Comparison of ENCODE assay signal across 30 mouse cellular contexts in the genomic region with DNA sequence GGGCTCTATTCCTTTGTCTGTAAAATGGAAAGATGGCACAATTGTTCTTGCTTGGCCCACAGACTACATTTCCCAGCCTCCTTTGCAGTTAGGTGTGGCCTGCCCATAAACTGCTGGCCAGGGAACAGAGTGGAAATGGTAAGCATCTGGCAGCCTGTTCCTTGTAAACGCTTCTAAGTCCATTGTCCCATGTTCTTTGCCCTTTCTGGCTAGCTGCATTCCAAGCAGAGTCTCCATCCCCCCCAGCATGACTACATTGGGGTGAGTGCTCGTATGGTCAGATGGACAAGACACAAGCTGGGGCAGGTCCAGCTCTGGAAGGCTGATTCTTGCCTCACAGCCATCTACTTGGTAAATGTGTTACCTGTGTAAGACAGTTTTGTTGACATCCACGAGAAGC. TPM values are rescaled to one million over a fixed set of nuclear protein-coding genes. Genes with fewer than 3 reads are reported as not detected.
DNase-seq lines count a peak whose midpoint lies in the region; ATAC-seq and TF ChIP-seq lines count a peak whose summit lies in the region.
"Had no signal": no experiment of that assay in that cellular context is flagged by ENCODE, and none has a peak within 500 bp of the region (broad histone marks: within the 10 kb centered on the region; RNA-seq: fewer than 3 reads in every experiment).

No protein-coding gene starts in this region.

- no peaks in the 10 kb centered on the region for H3K79me2 ChIP-seq in MEL (ENCODE audit: control insufficient read depth, insufficient read depth, low read length, poor library complexity)

- no peak for TF ChIP-seq EP300 in MEL (IDR thresholded peaks at IDR 0.05; ENCODE audit: low read depth in 1 of 2, low read length in 2 of 2)

- H3K36me3 ChIP-seq in kidney, embryonic 15.5 days: peaks cover 8% of the 10 kb centered on the region
- no peaks in the 10 kb centered on the region for H3K36me3 ChIP-seq in MEL (ENCODE audit: control insufficient read depth in 1 of 2, insufficient read depth in 2 of 2, low read length in 2 of 2)
- H3K36me3 ChIP-seq in kidney, postnatal 0 days (ENCODE audit: insufficient read depth, low read length): peaks cover 6% of the 10 kb centered on the region; the same call in 1 of the 2 replicates

- H3K27me3 ChIP-seq in kidney, embryonic 15.5 days: no peaks in the 10 kb centered on the region
- no peaks in the 10 kb centered on the region for H3K27me3 ChIP-seq in MEL (ENCODE audit: control insufficient read depth in 1 of 2, insufficient read depth in 2 of 2, low read length in 2 of 2)
- no peaks in the 10 kb centered on the region for H3K27me3 ChIP-seq in kidney, postnatal 0 days (ENCODE audit: insufficient read depth, low read length)
- H3K27me3 ChIP-seq: forebrain, embryonic 13.5 days; heart, embryonic 12.5 days; neural tube, embryonic 13.5 days had no signal

- WGBS in kidney, embryonic 15.5 days: 72% methylated on average over 3 of the region's 3 CpGs
- WGBS in kidney, postnatal 0 days: 65% methylated on average over 3 of the region's 3 CpGs
- WGBS in large intestine, adult 2 months: 29% methylated on average over 3 of the region's 3 CpGs

- no peak for ATAC-seq in kidney, embryonic 15.5 days (replicated peaks; ENCODE audit: low FRiP score)
- peak; percentile 85 for ATAC-seq in kidney, postnatal 0 days (replicated peaks; ENCODE audit: low FRiP score, low read depth)
- ATAC-seq in activated CD4-positive, CD25-positive, alpha-beta regulatory T cell, adult 4 months: no peak
- ATAC-seq: forebrain, embryonic 13.5 days; liver, postnatal 0 days; lung, postnatal 0 days; midbrain, embryonic 16.5 days had no signal

- no peak for TF ChIP-seq CTCF in MEL (IDR thresholded peaks at IDR 0.05 in 2 of 3, conservative IDR thresholded peaks at IDR 0.05 in 1 of 3; ENCODE audit: control insufficient read depth in 1 of 3, insufficient read depth in 1 of 3, low read depth in 2 of 3, low read length in 3 of 3, poor library complexity in 1 of 3, severe bottlenecking in 1 of 3)
- TF ChIP-seq CTCF in kidney, postnatal 0 days (IDR thresholded peaks at IDR 0.05; ENCODE audit: low read depth): no peak

- no peaks in the 10 kb centered on the region for H3K4me1 ChIP-seq in kidney, embryonic 15.5 days
- H3K4me1 ChIP-seq in MEL (ENCODE audit: control insufficient read depth in 1 of 2, insufficient read depth in 2 of 2, low read length in 2 of 2): no peaks in the 10 kb centered on the region
- no peaks in the 10 kb centered on the region for H3K4me1 ChIP-seq in kidney, postnatal 0 days (replicated peaks; ENCODE audit: insufficient read depth, low read length)
- H3K4me1 ChIP-seq: embryonic facial prominence, embryonic 13.5 days; heart, embryonic 12.5 days; hindbrain, embryonic 10.5 days; limb, embryonic 10.5 days; midbrain, embryonic 10.5 days; neural tube, embryonic 13.5 days had no signal

- TF ChIP-seq RAD21 in MEL (IDR thresholded peaks at IDR 0.05; ENCODE audit: low read depth, low read length): no peak

- H3K27ac ChIP-seq in kidney, embryonic 15.5 days: no peak overlapping the region
- H3K27ac ChIP-seq in MEL (ENCODE audit: control insufficient read depth, low read depth, low read length): no peak overlapping the region
- no peak overlapping the region for H3K27ac ChIP-seq in kidney, postnatal 0 days
- H3K27ac ChIP-seq: embryonic facial prominence, embryonic 13.5 days; forebrain, embryonic 13.5 days; hindbrain, embryonic 10.5 days; limb, embryonic 10.5 days; midbrain, embryonic 10.5 days; neural tube, embryonic 13.5 days had no signal

- no peak for TF ChIP-seq POLR2A in MEL (IDR thresholded peaks at IDR 0.05; ENCODE audit: control insufficient read depth in 1 of 2, insufficient read depth in 1 of 2, low read depth in 1 of 2, low read length in 2 of 2, poor library complexity in 1 of 2)

- peak; percentile 77 for DNase-seq in kidney, adult 18-20 months
- no peak for DNase-seq in MEL (ENCODE audit: low read depth, low spot score)
- peak; percentile 12 for DNase-seq in kidney, postnatal 0 days (ENCODE audit: low spot score)
- peak; percentile 59 for DNase-seq in large intestine, adult 2 months (ENCODE audit: low read depth, low spot score)
- DNase-seq in right cerebral cortex, postnatal 25 days: no peak
- DNase-seq in T-cell, adult 2 months (ENCODE audit: low spot score): no peak
- DNase-seq: adrenal gland, adult 8-10 months; B cell, adult 2 months; cerebellum, adult 2 months; cerebellum, postnatal 36 days; embryo, embryonic 11 days; gastrocnemius, postnatal 10 days; heart, postnatal 10 days; liver, postnatal 0 days; right cerebral cortex, postnatal 4 days; thymus, postnatal 14 days had no signal

- H3K9ac ChIP-seq in kidney, embryonic 15.5 days: no peak overlapping the region
- H3K9ac ChIP-seq in MEL (ENCODE audit: control insufficient read depth, low read depth, low read length, poor library complexity, severe bottlenecking): no peak overlapping the region
- H3K9ac ChIP-seq in kidney, postnatal 0 days (ENCODE audit: low read depth, low read length): no peak overlapping the region
- H3K9ac ChIP-seq: embryonic facial prominence, embryonic 13.5 days; forebrain, embryonic 13.5 days; heart, embryonic 12.5 days; liver, postnatal 0 days; neural tube, embryonic 13.5 days had no signal

- no peak overlapping the region for H3K4me3 ChIP-seq in kidney, embryonic 15.5 days (replicated peaks)
- no peak overlapping the region for H3K4me3 ChIP-seq in MEL (ENCODE audit: control insufficient read depth in 1 of 2, insufficient read depth in 1 of 2, low read depth in 2 of 2, low read length in 2 of 2)
- H3K4me3 ChIP-seq in kidney, postnatal 0 days (replicated peaks; ENCODE audit: low read depth, low read length): no peak overlapping the region
- H3K4me3 ChIP-seq: embryonic facial prominence, embryonic 13.5 days; erythroblast, embryonic 14.5 days; forebrain, embryonic 13.5 days; heart, embryonic 12.5 days; hindbrain, embryonic 10.5 days; limb, embryonic 10.5 days; midbrain, embryonic 10.5 days; myocyte; neural tube, embryonic 13.5 days had no signal

- no peak overlapping the region for H3K4me2 ChIP-seq in kidney, embryonic 15.5 days
- no peak overlapping the region for H3K4me2 ChIP-seq in kidney, postnatal 0 days (ENCODE audit: low read length)
- H3K4me2 ChIP-seq: embryonic facial prominence, embryonic 13.5 days; forebrain, embryonic 13.5 days; heart, embryonic 12.5 days; liver, embryonic 11.5 days; neural tube, embryonic 13.5 days had no signal

- H3K9me3 ChIP-seq in kidney, embryonic 15.5 days (replicated peaks): no peaks in the 10 kb centered on the region
- no peaks in the 10 kb centered on the region for H3K9me3 ChIP-seq in MEL (replicated peaks; ENCODE audit: insufficient read depth, low read length)
- H3K9me3 ChIP-seq in kidney, postnatal 0 days (replicated peaks; ENCODE audit: low read length): no peaks in the 10 kb centered on the region
- H3K9me3 ChIP-seq: embryonic facial prominence, embryonic 13.5 days; forebrain, embryonic 13.5 days; heart, embryonic 12.5 days; hindbrain, embryonic 10.5 days; limb, embryonic 10.5 days; midbrain, embryonic 10.5 days; neural tube, embryonic 13.5 days had no signal

TF ChIP-seq in MEL, 35 proteins besides CTCF, POLR2A, EP300 and RAD21 (continues in another document):
- TF ChIP-seq GATA1 (IDR thresholded peaks at IDR 0.05; ENCODE audit: low read depth, low read length) (no peak), ZKSCAN1 (IDR thresholded peaks at IDR 0.05; ENCODE audit: low read depth, low read length) (no peak), GABPA (IDR thresholded peaks at IDR 0.05; ENCODE audit: low read depth, low read length) (no peak), USF1 (IDR thresholded peaks at IDR 0.05; ENCODE audit: low read depth, low read length) (no peak), HCFC1 (IDR thresholded peaks at IDR 0.05; ENCODE audit: low read depth, low read length) (peak; percentile 73)

RNA-seq across cellular contexts. Expression of gene Lrrn4, which starts 9.0 kb away (rescaled TPM):
- polyA plus RNA-seq in kidney, embryonic 15.5 days (2015; fragmentation: Nextera tagmentation; extraction: Ambion mirVana): 1.3 and 2.3 TPM in 2 replicates
- not detected in 2 replicates for total RNA-seq in MEL (2012; rRNA removed)
- not detected for polyA plus RNA-seq in MEL (2012; ENCODE audit: insufficient read depth in 1 of 2, insufficient read length in 2 of 2, low read depth in 1 of 2, low replicate concordance in 2 of 2, missing spikeins in 1 of 2)
- 0.45 and 0.54 TPM in 2 replicates for polyA plus RNA-seq in kidney, postnatal 0 days (2015; fragmentation: Nextera tagmentation; extraction: Ambion mirVana)
- 1.6 and 2.3 TPM in 2 replicates for polyA plus RNA-seq in large intestine, adult 2 months (2012; rRNA removed)
- under 1 TPM in 1 of 2 experiments, not detected in 1; 0.69 TPM for polyA plus RNA-seq in activated CD4-positive, CD25-positive, alpha-beta regulatory T cell, adult 4 months (2017; shearing (Covaris generic))
- polyA plus RNA-seq: erythroblast, embryonic 14.5 days; myocyte had no signal

RNA-seq across cellular contexts. Expression of gene Crls1, which starts 25.2 kb away (rescaled TPM):
- polyA plus RNA-seq in kidney, embryonic 15.5 days (2015; fragmentation: Nextera tagmentation; extraction: Ambion mirVana): 11.2 and 16.5 TPM in 2 replicates
- total RNA-seq in MEL (2012; rRNA removed): 46.2 and 48.4 TPM in 2 replicates
- 100 to 1,000 TPM in 1 of 2 experiments, 10 to 100 TPM in 1; 51.8 to 194 TPM for polyA plus RNA-seq in MEL (2012; ENCODE audit: insufficient read depth in 1 of 2, insufficient read length in 2 of 2, low read depth in 1 of 2, low replicate concordance in 2 of 2, missing spikeins in 1 of 2)
- 23.8 and 34.1 TPM in 2 replicates for polyA plus RNA-seq in kidney, postnatal 0 days (2015; fragmentation: Nextera tagmentation; extraction: Ambion mirVana)
- polyA plus RNA-seq in large intestine, adult 2 months (2012; rRNA removed): 24.9 and 29.7 TPM in 2 replicates
- polyA plus RNA-seq in activated CD4-positive, CD25-positive, alpha-beta regulatory T cell, adult 4 months (2017; shearing (Covaris generic)): 1 to 10 TPM; 2.9 to 3.8 TPM

RNA-seq across cellular contexts. Expression of gene Mcm8, which starts 55.7 kb away (rescaled TPM):
- polyA plus RNA-seq in kidney, embryonic 15.5 days (2015; fragmentation: Nextera tagmentation; extraction: Ambion mirVana): 15.7 and 16.8 TPM in 2 replicates
- total RNA-seq in MEL (2012; rRNA removed): 22.0 and 25.1 TPM in 2 replicates
- 10 to 100 TPM in 1 of 2 experiments, not detected in 1; 21.9 TPM for polyA plus RNA-seq in MEL (2012; ENCODE audit: insufficient read depth in 1 of 2, insufficient read length in 2 of 2, low read depth in 1 of 2, low replicate concordance in 2 of 2, missing spikeins in 1 of 2)
- 7.1 TPM in 2 replicates for polyA plus RNA-seq in kidney, postnatal 0 days (2015; fragmentation: Nextera tagmentation; extraction: Ambion mirVana)
- polyA plus RNA-seq in large intestine, adult 2 months (2012; rRNA removed): 1.5 TPM in 2 replicates
- polyA plus RNA-seq in activated CD4-positive, CD25-positive, alpha-beta regulatory T cell, adult 4 months (2017; shearing (Covaris generic)): 1 to 10 TPM; 1.1 to 3.2 TPM

RNA-seq across cellular contexts. Expression of gene Trmt6, which starts 55.8 kb away (rescaled TPM):
- 31.0 and 31.2 TPM in 2 replicates for polyA plus RNA-seq in kidney, embryonic 15.5 days (2015; fragmentation: Nextera tagmentation; extraction: Ambion mirVana)
- 60.1 and 64.1 TPM in 2 replicates for total RNA-seq in MEL (2012; rRNA removed)
- polyA plus RNA-seq in MEL (2012; ENCODE audit: insufficient read depth in 1 of 2, insufficient read length in 2 of 2, low read depth in 1 of 2, low replicate concordance in 2 of 2, missing spikeins in 1 of 2): 10 to 100 TPM in 1 of 2 experiments, not detected in 1; 53.6 TPM
- polyA plus RNA-seq in kidney, postnatal 0 days (2015; fragmentation: Nextera tagmentation; extraction: Ambion mirVana): 43.0 and 44.2 TPM in 2 replicates
- 4.4 and 4.6 TPM in 2 replicates for polyA plus RNA-seq in large intestine, adult 2 months (2012; rRNA removed)
- 10 to 100 TPM; 41.9 to 47.2 TPM for polyA plus RNA-seq in activated CD4-positive, CD25-positive, alpha-beta regulatory T cell, adult 4 months (2017; shearing (Covaris generic))

Comparison
In these comparisons a context has a peak if more than half of its experiments do, and no peak if none do; other contexts are left out.
1. DNase-seq: peak in kidney, adult 18-20 months (single experiment), kidney, postnatal 0 days (single experiment) and large intestine, adult 2 months (single experiment); none in MEL (single experiment), right cerebral cortex, postnatal 25 days (single experiment) and T-cell, adult 2 months (single experiment).